Mouse (Mus musculus) embryonic stem cell, embryonic (primary cell): ENCODE measurements at regions not wholly inside any gene's neighbourhood (a gene's known extent, or its start where the extent isn't known, plus 50 kb on each side); places are given as distances from the start of the nearest gene placed in this dataset.

Source experiments
- CTCF ChIA-PET, 4 experiments: fragments of 300-600 bp in 2 of 4; fragments of 350-600 bp in 2 of 4; sonication (Branson Sonifier 250); formaldehyde crosslinking; loops; one replicate each; lab custom pipeline; 2022; ENCODE audit warnings: inconsistent platforms in 2 of 4; lab: Charles Lee
- POLR2A ChIA-PET, 4 experiments: fragments of 300-600 bp in 2 of 4; fragments of 350-600 bp in 2 of 4; sonication (Branson Sonifier 250); formaldehyde crosslinking; loops; one replicate each; lab custom pipeline; 2022; ENCODE audit warnings: antibody characterized with exemption in 4 of 4, inconsistent platforms in 1 of 4; lab: Charles Lee

- POLR2A ChIA-PET = no interaction called here
- CTCF ChIA-PET = no interaction called here
Measured at GRCm38 (mm10) chr1:81886940-81887531, 345.9 kb upstream of the Gm9747 start.

GRCm38 (mm10) chr1:81897241-81897640, 335.7 kb upstream of the Gm9747 start:
- ChIA-PET POLR2A (no interaction called here), CTCF (no interaction called here)

GRCm38 (mm10) chr1:81900843-81901242, 332.1 kb upstream of the Gm9747 start:
- ChIA-PET CTCF (no interaction called here), POLR2A (no interaction called here)

- POLR2A ChIA-PET = no interaction called here
- CTCF ChIA-PET = no interaction called here
Measured at GRCm38 (mm10) chr1:81904056-81904455, 328.9 kb upstream of the Gm9747 start.

- ChIA-PET CTCF (no interaction called here), POLR2A (no interaction called here)
Measured at GRCm38 (mm10) chr1:81912607-81913006, 320.3 kb upstream of the Gm9747 start.

- ChIA-PET CTCF (no interaction called here), POLR2A (no interaction called here)
Measured at GRCm38 (mm10) chr1:81913561-81913964, 319.3 kb upstream of the Gm9747 start.

- POLR2A ChIA-PET = no interaction called here
Measured at GRCm38 (mm10) chr1:81916840-81917239, 316.1 kb upstream of the Gm9747 start.

GRCm38 (mm10) chr1:81927721-81928120, 305.2 kb upstream of the Gm9747 start:
- POLR2A ChIA-PET = no interaction called here
- CTCF ChIA-PET = no interaction called here

More at GRCm38 (mm10) chr1:81916840-81917239, 316.1 kb upstream of the Gm9747 start:
- CTCF ChIA-PET = no interaction called here

GRCm38 (mm10) chr1:81933064-81933463, 299.8 kb upstream of the Gm9747 start:
- ChIA-PET POLR2A (no interaction called here), CTCF (no interaction called here)

- POLR2A ChIA-PET = no interaction called here
- CTCF ChIA-PET = no interaction called here
Measured at GRCm38 (mm10) chr1:81945236-81945635, 287.7 kb upstream of the Gm9747 start.

- ChIA-PET POLR2A (no interaction called here), CTCF (no interaction called here)
Measured at GRCm38 (mm10) chr1:81950140-81950550, 282.8 kb upstream of the Gm9747 start.

- CTCF ChIA-PET = no interaction called here
Measured at GRCm38 (mm10) chr1:81950853-81951252, 282.1 kb upstream of the Gm9747 start.

GRCm38 (mm10) chr1:81951493-81952011, 281.4 kb upstream of the Gm9747 start:
- ChIA-PET POLR2A (no interaction called here), CTCF (no interaction called here)

More at GRCm38 (mm10) chr1:81950853-81951252, 282.1 kb upstream of the Gm9747 start:
- POLR2A ChIA-PET = no interaction called here

- ChIA-PET POLR2A (no interaction called here), CTCF (no interaction called here)
Measured at GRCm38 (mm10) chr1:81952095-81952494, 280.8 kb upstream of the Gm9747 start.

- CTCF ChIA-PET = no interaction called here
- POLR2A ChIA-PET = no interaction called here
Measured at GRCm38 (mm10) chr1:81954507-81954906, 278.4 kb upstream of the Gm9747 start.

GRCm38 (mm10) chr1:81967062-81967461, 265.9 kb upstream of the Gm9747 start:
- CTCF ChIA-PET = no interaction called here
- POLR2A ChIA-PET = no interaction called here

GRCm38 (mm10) chr1:81967746-81968295, 265.1 kb upstream of the Gm9747 start:
- POLR2A ChIA-PET = no interaction called here

GRCm38 (mm10) chr1:81972575-81972974, 260.3 kb upstream of the Gm9747 start:
- CTCF ChIA-PET = no interaction called here

More at GRCm38 (mm10) chr1:81967746-81968295, 265.1 kb upstream of the Gm9747 start:
- CTCF ChIA-PET = no interaction called here

GRCm38 (mm10) chr1:81973481-81973880, 259.4 kb upstream of the Gm9747 start:
- ChIA-PET POLR2A (no interaction called here), CTCF (no interaction called here)

More at GRCm38 (mm10) chr1:81972575-81972974, 260.3 kb upstream of the Gm9747 start:
- POLR2A ChIA-PET = no interaction called here

- ChIA-PET POLR2A (no interaction called here), CTCF (no interaction called here)
Measured at GRCm38 (mm10) chr1:82007943-82008342, 225.0 kb upstream of the Gm9747 start.

GRCm38 (mm10) chr1:82008805-82009204, 224.1 kb upstream of the Gm9747 start:
- POLR2A ChIA-PET = no interaction called here
- CTCF ChIA-PET = no interaction called here
